Mouse (Mus musculus): ENCODE measurements around the gene Irf9.

DNA sequence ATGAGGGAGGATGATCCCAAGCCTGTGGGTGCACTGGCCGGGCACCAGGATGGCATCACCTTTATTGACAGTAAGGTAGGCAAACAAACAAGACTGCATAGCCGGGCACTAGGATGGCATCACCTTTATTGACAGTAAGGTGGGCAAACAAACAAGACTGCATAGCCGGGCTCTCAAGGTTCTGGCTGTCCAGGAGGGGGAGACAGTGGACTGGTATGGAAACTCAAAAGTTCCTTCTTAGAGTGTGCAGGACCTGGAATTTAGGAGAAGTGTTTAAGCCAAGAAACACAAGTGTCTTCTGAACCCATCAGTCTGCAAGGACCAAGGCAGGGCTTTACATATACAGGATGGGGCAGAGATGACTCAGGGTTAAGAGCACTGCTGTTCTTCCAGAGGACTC lies 37.6 kb upstream of the Irf9 start:
- TF ChIP-seq GATA1 (IDR thresholded peaks at IDR 0.05; ENCODE audit: low read length), result no peak
- no peak for TF ChIP-seq TAL1 (IDR thresholded peaks at IDR 0.05; ENCODE audit: low read length)

Data from erythroblast, embryonic 14.5 days (primary cell).